Mouse (Mus musculus): ENCODE measurements at regions not wholly inside any gene's neighbourhood (a gene's known extent, or its start where the extent isn't known, plus 50 kb on each side); places are given as distances from the start of the nearest gene placed in this dataset.

DNA sequence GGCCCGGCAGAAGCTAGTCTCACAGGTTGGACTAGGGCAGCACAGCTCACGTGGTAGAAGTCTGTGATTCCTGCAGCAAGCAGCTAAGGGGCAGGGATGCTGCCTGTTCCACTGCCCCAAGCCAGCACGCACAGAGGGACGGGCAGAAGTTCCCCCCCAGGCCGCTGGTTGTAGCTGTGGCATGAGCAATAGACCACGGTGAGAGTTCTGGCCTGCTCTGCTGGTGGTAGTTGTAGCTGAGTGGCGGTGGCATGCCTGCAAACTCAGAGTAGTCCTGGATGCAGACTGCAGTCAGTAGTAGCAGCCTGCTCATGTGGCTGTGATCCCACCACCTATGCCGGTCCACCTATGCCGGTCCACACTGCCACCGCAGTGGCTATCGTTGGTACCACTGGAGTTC, 71.5 kb upstream of the Rpl39l start:
- no peak for DNase-seq (ENCODE audit: low spot score in 2 of 2)

DNA sequence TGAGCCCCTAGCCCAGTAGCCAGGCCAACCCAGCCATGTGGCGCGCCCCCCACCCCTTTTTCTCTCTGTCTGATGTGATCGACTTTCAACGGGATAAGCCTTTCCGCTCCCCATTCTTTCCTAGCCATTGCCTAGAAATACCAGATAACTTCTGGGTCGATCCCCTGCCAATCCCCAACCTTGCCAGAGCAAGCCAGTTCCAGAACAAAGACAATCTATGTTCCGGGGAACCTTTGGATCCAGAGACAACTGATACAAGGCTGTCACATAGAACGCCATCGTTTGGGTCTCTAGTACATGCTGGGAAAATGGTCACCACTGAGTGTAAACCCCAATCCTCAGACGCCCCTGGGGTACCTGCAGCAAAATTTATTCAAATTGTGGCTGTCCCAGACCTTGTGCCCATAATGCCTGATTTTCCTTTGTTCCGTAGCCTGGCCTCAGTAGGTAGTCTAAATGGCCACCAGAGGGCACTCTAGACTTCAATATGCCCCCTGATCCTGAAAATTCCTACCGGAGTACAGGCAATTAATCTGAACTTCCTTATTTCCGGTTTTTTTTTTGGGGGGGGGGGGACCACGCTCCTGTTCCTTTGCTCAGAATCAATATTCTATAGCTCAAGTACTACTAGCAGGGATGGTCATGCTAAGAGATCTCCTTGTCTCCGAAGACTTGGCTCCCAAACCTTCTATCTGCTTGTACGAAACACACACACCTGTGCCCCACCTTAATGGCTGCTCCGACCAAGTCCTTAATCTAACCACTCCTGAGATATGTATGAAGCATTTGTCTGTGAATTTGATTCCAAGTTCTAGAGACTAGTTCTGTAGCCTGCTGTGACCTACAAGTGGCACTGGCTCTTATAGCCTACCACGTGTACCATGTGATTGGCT, 81.3 kb upstream of the Rpl39l start:
- no peak for DNase-seq (ENCODE audit: low spot score in 2 of 2)

DNA sequence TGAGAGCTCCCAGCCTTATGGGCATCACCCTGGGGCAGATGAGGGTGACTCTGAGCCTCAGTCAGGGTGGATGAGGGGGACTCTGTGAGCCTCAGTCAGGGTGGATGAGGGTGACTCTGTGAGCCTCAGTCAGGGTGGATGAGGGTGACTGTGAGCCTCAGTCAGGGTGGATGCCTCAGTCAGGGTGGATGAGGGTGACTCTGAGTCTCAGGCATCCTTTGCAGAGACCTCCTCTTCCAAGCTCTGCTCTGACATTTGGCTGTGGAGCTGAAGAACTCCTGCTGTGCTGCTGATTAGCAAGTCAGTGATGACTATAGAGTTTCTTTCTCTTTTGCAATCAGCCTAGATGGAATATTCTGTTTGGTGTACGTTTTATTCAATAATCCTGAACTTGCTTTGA, 83.7 kb upstream of the Rpl39l start:
- DNase-seq (ENCODE audit: low spot score in 2 of 2), result no peak

DNA sequence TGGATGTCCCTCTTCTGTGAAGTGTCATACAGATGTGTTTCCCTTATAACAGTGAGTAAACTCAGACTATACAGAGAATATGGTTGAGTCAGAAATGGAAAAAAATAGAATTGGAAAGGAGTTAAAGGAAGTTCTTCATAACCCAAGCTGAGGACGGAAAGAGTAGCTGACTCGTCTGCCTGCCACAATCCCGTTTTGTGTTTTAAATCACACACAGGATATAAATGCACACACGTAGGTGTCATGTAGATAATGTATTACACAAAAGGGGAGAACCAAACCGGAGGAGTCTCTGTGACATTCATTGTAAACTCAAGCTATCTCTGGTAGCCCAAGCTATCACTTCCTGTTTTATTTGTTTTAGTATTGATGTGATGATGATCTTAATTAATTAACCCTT, 84.6 kb upstream of the Rpl39l start:
- DNase-seq (ENCODE audit: low spot score in 2 of 2), result no peak

DNA sequence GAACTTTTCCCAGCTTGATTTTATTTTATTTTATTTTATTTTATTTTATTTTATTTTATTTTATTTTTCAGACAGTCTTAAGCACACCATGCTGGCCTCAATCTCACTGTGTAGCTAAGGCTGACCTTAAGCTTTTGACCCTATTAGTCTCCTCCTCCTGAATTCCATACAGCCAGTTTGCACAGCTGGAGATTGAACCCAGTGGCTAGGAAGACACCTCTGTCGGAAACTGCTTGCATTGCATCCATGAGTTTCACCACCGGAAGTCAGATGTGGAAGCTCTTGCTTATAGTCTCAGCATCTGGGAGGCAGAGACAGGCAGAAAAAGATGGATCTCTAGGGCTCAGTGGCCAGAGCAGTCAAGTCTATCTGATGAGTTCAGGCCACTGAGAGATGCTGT, 86.4 kb upstream of the Grin2a start:
- DNase-seq (ENCODE audit: low spot score in 2 of 2), result no peak

DNA sequence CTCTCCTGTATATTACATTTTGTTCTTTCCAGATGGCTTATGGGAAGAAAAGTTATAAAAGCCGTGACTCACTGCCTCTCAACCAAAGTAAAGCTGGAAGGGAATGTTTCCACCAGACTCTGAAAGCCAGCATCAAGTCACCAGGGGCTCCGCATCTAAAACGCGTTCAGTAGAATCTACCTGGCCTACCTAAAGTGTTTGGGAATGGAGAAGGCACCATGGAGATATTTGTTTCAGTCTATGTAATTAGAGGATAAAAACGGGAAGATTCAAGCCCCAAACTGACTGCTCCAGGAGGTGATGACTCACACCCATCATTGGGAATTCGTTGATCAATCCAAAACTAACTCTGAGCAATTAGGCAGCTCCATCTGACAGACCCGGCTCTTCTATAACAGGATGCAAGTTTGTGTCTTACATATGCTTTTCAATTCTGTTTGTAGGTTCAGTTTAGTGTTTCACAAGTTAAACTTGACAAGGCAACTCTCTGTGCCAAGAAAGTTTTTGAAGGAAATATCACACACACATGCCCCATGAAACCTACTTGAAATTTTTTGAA, 84.8 kb upstream of the Grin2a start:
- no peak for DNase-seq (ENCODE audit: low spot score in 2 of 2)

DNA sequence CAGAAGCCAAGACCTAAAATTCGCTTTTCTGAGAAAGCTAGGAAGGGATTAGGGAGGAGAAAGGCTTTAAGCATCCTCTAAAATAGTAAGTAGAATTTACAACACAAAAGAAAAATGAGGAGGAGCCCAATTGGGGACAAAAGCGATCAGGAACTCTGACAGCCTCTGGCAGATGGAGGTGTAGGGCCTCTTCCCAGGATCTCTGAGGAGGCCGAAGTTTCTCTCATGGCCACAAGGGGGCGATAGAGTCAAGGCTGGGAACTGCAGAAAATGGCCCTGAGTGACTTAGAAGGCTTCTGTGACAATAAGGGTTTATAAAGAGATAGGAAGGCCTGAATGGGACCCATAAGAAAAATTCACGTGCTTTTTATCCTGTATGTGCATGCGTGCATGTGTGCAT, 77.8 kb upstream of the Grin2a start:
- peak in 1 of 2 experiments; percentile 42 for DNase-seq (ENCODE audit: low spot score in 2 of 2)

DNA sequence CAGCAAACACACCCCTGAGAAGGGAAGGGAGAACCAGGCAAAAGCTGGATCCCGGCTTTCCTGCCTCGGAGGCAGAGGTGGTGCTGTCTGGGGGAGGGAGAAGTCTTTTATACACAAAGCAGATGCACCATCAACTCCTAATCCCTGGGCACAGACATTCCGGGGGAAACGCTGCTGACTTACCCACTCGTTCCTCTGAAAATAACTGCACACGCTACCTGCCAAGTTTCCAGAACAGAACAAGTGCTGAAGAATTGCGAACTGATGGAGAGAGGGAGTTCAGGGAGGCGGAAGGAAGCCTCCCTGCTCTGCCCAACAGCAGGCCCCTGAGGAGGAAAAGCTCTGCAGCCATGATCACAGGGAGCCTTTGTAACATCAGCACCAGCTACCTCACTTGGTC, 68.1 kb upstream of the Grin2a start:
- peak; percentile 18 to 91 for DNase-seq (ENCODE audit: low spot score in 2 of 2)

DNA sequence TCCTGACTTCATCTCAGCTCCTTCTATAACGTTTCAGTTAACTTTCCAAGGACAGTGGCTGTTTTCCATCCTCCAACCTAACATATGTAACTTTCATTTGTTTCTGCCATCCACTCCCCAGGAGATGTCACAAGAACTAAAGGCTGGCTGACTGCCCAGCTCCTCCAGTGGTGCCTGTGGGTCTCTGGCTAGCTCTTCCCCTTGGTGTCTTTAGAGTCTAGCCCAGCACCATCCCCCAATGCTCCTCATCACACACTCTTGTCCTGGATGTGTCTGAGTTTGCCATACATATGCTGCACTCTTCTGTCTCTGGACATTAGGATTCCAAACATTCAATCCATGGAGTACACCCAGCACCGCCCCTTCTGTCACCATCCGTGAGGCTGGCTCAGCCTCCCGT, 62.7 kb upstream of the Grin2a start:
- DNase-seq (ENCODE audit: low spot score in 2 of 2), result no peak
